11 mouse cellular contexts compared by ENCODE assay signal in the genomic region with DNA sequence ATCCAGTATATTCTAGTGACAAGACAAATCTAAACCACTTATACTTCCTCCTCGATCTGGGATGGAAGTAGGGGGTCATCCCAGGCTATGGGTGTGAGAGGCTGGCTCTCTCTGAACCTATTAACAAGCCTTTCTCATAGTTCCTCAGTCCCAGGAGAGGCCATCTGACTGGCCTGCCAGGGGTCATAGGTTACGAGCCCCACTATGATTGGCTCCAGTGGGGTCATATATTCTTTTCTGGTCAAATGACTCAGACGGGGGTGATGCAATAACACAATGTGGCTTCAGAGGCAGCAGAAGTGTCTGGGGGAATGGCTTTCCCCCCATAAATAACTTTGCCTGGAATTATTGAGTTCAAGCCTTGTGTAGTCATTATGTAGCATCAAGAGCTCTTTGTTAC. TPM values are rescaled to one million over a fixed set of nuclear protein-coding genes. Genes with fewer than 3 reads are reported as not detected.
DNase-seq lines count a peak whose midpoint lies in the region; ATAC-seq lines count a peak whose summit lies in the region.
"Had no signal": no experiment of that assay in that cellular context is flagged by ENCODE, and none has a peak within 500 bp of the region (broad histone marks: within the 10 kb centered on the region; RNA-seq: fewer than 3 reads in every experiment).

No protein-coding gene starts in this region.

- peak; percentile 12 to 13 for DNase-seq in heart, adult 18-20 months
- no peak for DNase-seq in heart, embryonic 10.5 days (ENCODE audit: low spot score)
- peak; percentile 35 for DNase-seq in neural tube, embryonic 10.5 days (ENCODE audit: extremely low spot score, low spot score)
- DNase-seq in neural tube, embryonic 11.5 days (ENCODE audit: low spot score) = peak; percentile 18
- no peak for DNase-seq in left cerebral cortex, adult 8-10 months (ENCODE audit: low spot score in 2 of 2)
- DNase-seq in T-cell, adult 2 months (ENCODE audit: low spot score) = no peak

- H3K9ac ChIP-seq in neural tube, embryonic 15.5 days (replicated peaks) = no peak overlapping the region
- no peak overlapping the region for H3K9ac ChIP-seq in neural tube, embryonic 11.5 days (ENCODE audit: low read length)
- H3K9ac ChIP-seq: heart, embryonic 13.5 days; hindbrain, embryonic 15.5 days had no signal

- no peaks in the 10 kb centered on the region for H3K9me3 ChIP-seq in heart, embryonic 10.5 days
- H3K9me3 ChIP-seq in neural tube, embryonic 15.5 days (replicated peaks) = no peaks in the 10 kb centered on the region
- no peaks in the 10 kb centered on the region for H3K9me3 ChIP-seq in neural tube, embryonic 11.5 days (ENCODE audit: control insufficient read depth, low read length)
- H3K9me3 ChIP-seq: heart, embryonic 13.5 days; hindbrain, embryonic 15.5 days had no signal

- no peaks in the 10 kb centered on the region for H3K36me3 ChIP-seq in heart, embryonic 10.5 days
- no peaks in the 10 kb centered on the region for H3K36me3 ChIP-seq in neural tube, embryonic 15.5 days
- H3K36me3 ChIP-seq in neural tube, embryonic 11.5 days (ENCODE audit: control insufficient read depth, insufficient read depth, low read length) = no peaks in the 10 kb centered on the region
- H3K36me3 ChIP-seq: heart, embryonic 13.5 days; hindbrain, embryonic 15.5 days had no signal

- no peak overlapping the region for H3K4me3 ChIP-seq in heart, embryonic 10.5 days
- no peak overlapping the region for H3K4me3 ChIP-seq in neural tube, embryonic 15.5 days (replicated peaks)
- H3K4me3 ChIP-seq in neural tube, embryonic 11.5 days (ENCODE audit: low read depth, low read length) = no peak overlapping the region
- H3K4me3 ChIP-seq: heart, embryonic 13.5 days; hindbrain, embryonic 15.5 days; layer of hippocampus, adult 2 months had no signal

- ATAC-seq in neural tube, embryonic 15.5 days (ENCODE audit: low FRiP score) = no peak
- ATAC-seq in granulocyte monocyte progenitor cell, adult 5-6 weeks (replicated peaks; ENCODE audit: poor library complexity, severe bottlenecking) = peak; percentile 93
- no peak for ATAC-seq in neural tube, embryonic 11.5 days (ENCODE audit: insufficient read depth, low FRiP score, low TSS enrichment)

- peaks cover 59% of the 10 kb centered on the region for H3K27me3 ChIP-seq in heart, embryonic 10.5 days (ENCODE audit: insufficient read depth, poor library complexity, severe bottlenecking)
- no peaks in the 10 kb centered on the region; the same call in 1 of the 2 replicates for H3K27me3 ChIP-seq in neural tube, embryonic 15.5 days (replicated peaks)
- no peaks in the 10 kb centered on the region for H3K27me3 ChIP-seq in neural tube, embryonic 11.5 days (ENCODE audit: control insufficient read depth, insufficient read depth, low read length)
- H3K27me3 ChIP-seq: hindbrain, embryonic 15.5 days had no signal

- H3K4me2 ChIP-seq in neural tube, embryonic 15.5 days = no peak overlapping the region
- no peak overlapping the region for H3K4me2 ChIP-seq in neural tube, embryonic 11.5 days (ENCODE audit: low read depth)
- H3K4me2 ChIP-seq: hindbrain, embryonic 15.5 days had no signal

- 81% methylated on average over 3 of the region's 3 CpGs for WGBS in heart, embryonic 10.5 days
- 37% methylated on average over 3 of the region's 3 CpGs for WGBS in neural tube, embryonic 15.5 days
- 41% methylated on average over 3 of the region's 3 CpGs for WGBS in neural tube, embryonic 11.5 days

- peaks cover 15% of the 10 kb centered on the region for H3K4me1 ChIP-seq in heart, embryonic 10.5 days
- H3K4me1 ChIP-seq in neural tube, embryonic 15.5 days = peaks cover 26% of the 10 kb centered on the region
- H3K4me1 ChIP-seq in neural tube, embryonic 11.5 days (ENCODE audit: control insufficient read depth, insufficient read depth, low read length) = peaks cover 4% of the 10 kb centered on the region; the same call in 1 of the 2 replicates

- no peak overlapping the region for H3K27ac ChIP-seq in heart, embryonic 10.5 days
- no peak overlapping the region for H3K27ac ChIP-seq in neural tube, embryonic 15.5 days (replicated peaks)
- peak overlapping the region; percentile 77; the same call in 1 of the 2 replicates for H3K27ac ChIP-seq in neural tube, embryonic 11.5 days (ENCODE audit: low read depth, low read length)
- H3K27ac ChIP-seq: heart, embryonic 13.5 days; hindbrain, embryonic 15.5 days; layer of hippocampus, adult 2 months had no signal

RNA-seq across cellular contexts. Expression of a gene that starts 31.1 kb away (rescaled TPM):
- 10 to 100 TPM; 18.7 to 22.5 TPM for total RNA-seq in heart, adult 18-20 months (2021)
- 10.0 and 16.6 TPM in 2 replicates for polyA plus RNA-seq in heart, embryonic 10.5 days (2016; fragmentation: Nextera tagmentation; extraction: Ambion mirVana)
- polyA plus RNA-seq in neural tube, embryonic 15.5 days (2015; fragmentation: Nextera tagmentation; extraction: Ambion mirVana) = 49.5 and 52.2 TPM in 2 replicates
- total RNA-seq in granulocyte monocyte progenitor cell, adult 5-6 weeks (2014; fragmentation: Nextera tagmentation) = 46.2 and 58.5 TPM in 2 replicates
- 14.7 and 16.6 TPM in 2 replicates for total RNA-seq in granulocyte monocyte progenitor cell, adult 5-6 weeks (2017)
- 37.0 and 43.7 TPM in 2 replicates for polyA plus RNA-seq in neural tube, embryonic 11.5 days (2014; fragmentation: Nextera tagmentation; extraction: Ambion mirVana)
- total RNA-seq in left cerebral cortex, adult 8-10 months (2022) = 10 to 100 TPM; 76.9 to 87.4 (median 79.7) TPM

Comparison
In these comparisons a context has a peak if more than half of its experiments do, and no peak if none do; other contexts are left out.
1. DNase-seq: peak in heart, adult 18-20 months (2 of 2), neural tube, embryonic 10.5 days (single experiment) and neural tube, embryonic 11.5 days (single experiment); none in heart, embryonic 10.5 days (single experiment), left cerebral cortex, adult 8-10 months (0 of 2) and T-cell, adult 2 months (single experiment).